Mouse (Mus musculus) hindbrain, postnatal 0 days (tissue): Measurements from ENCODE around the gene Adcy5. TPM values are rescaled to one million over a fixed set of nuclear protein-coding genes. Genes with fewer than 3 reads are reported as not detected.

Experiments used
- ATAC-seq: fragments of 200-750 bp; cut with Nextera tagmentation; 2 replicates; pipeline ENCODE4 v1.8.0; 2017; ENCODE audit warnings: mild to moderate bottlenecking, moderate TSS enrichment, moderate library complexity
- DNase-seq: peaks from one replicate; pipeline ENCODE4 v3.0.0-alpha.2; 2015; ENCODE audit warnings: low spot score
- H3K27ac ChIP-seq: fragments of 300-500 bp; sonication (generic); 2 replicates; pipeline ENCODE4 v1.5.1; 2014; ENCODE audit warnings: mild to moderate bottlenecking
- H3K27me3 ChIP-seq: fragments of 300-500 bp; sonication (generic); 2 replicates; pipeline ENCODE4 v1.6.1; 2014; ENCODE audit warnings: low read length, mixed read lengths; ENCODE audit not compliant: insufficient read depth
- H3K36me3 ChIP-seq: fragments of 300-500 bp; sonication (generic); 2 replicates; pipeline ENCODE4 v1.6.1; 2014; ENCODE audit warnings: low read length, mixed read lengths; ENCODE audit not compliant: insufficient read depth
- H3K4me1 ChIP-seq: fragments of 300-500 bp; sonication (generic); 2 replicates; pipeline ENCODE4 v1.6.1; 2014; ENCODE audit warnings: antibody characterized with exemption, low read length, mixed read lengths; ENCODE audit not compliant: insufficient read depth
- H3K4me2 ChIP-seq: fragments of 300-500 bp; sonication (generic); 2 replicates; pipeline ENCODE4 v1.6.1; 2014; ENCODE audit warnings: low read depth, mild to moderate bottlenecking, low read length, moderate library complexity, mixed read lengths
- H3K4me3 ChIP-seq: fragments of 300-500 bp; sonication (generic); 2 replicates; pipeline ENCODE4 v1.5.1; 2014; ENCODE audit warnings: low read length
- H3K9ac ChIP-seq: fragments of 300-500 bp; sonication (generic); replicated peaks from 2 replicates; pipeline ENCODE4 v1.6.1; 2014; ENCODE audit warnings: mild to moderate bottlenecking, low read length, moderate library complexity, mixed read lengths
- H3K9me3 ChIP-seq: fragments of 300-500 bp; sonication (generic); 2 replicates; pipeline ENCODE4 v1.6.1; 2016; ENCODE audit warnings: low read length, mixed read lengths
- CTCF ChIP-seq: IDR thresholded peaks from 2 replicates; pipeline ENCODE4 v1.5.1; 2016; ENCODE audit warnings: antibody characterized with exemption, control low read depth, low read depth
- WGBS: fragments of 180-500 bp; shearing (Covaris S2); extraction: QIAGEN DNeasy Blood & Tissue Kit; methylation state at CpG from one replicate; pipeline ENCODE4 v1.1.7; 2014; 5-methylcytosine and 5-hydroxymethylcytosine counted together
- polyA plus RNA-seq: library from polyadenylated mRNA; unstranded; fragments of >200 nt; fragmentation: Nextera tagmentation; extraction: Ambion mirVana; gene quantifications from 2 replicates; pipeline ENCODE4 v1.2.1, GENCODE M21; 2015
- total RNA-seq: library from RNA; depleted of rRNA; stranded (reverse); fragments of >200 nt; gene quantifications from 2 replicates; pipeline ENCODE4 v1.2.3, GENCODE M21; 2014

Gene Adcy5
- total and polyA plus RNA-seq, 2 experiments from 2014 or later: 6.3 to 85.5 TPM

- ATAC-seq (peak; percentile 81), DNase-seq (peak; percentile 66)
- H3K4me2 ChIP-seq: peak overlapping the region; percentile 11
- H3K36me3 ChIP-seq: no peaks in the 10 kb centered on the region
- H3K4me3 ChIP-seq: no peak overlapping the region
- peak overlapping the region; percentile 68 for H3K27ac ChIP-seq
- WGBS: 15% methylated on average over 11 of the region's 11 CpGs
- no peak overlapping the region for H3K9ac ChIP-seq
- TF ChIP-seq CTCF: no peak; the same call in 1 of the 2 replicates
- H3K4me1 ChIP-seq: peaks cover 10% of the 10 kb centered on the region; the same call in 1 of the 2 replicates
- no peaks in the 10 kb centered on the region for H3K9me3 ChIP-seq
- no peaks in the 10 kb centered on the region for H3K27me3 ChIP-seq
Measured at GRCm38 (mm10) chr16:35139873-35140619, 14.6 kb upstream of the Adcy5 start.

GRCm38 (mm10) chr16:35140620-35140975 lies 14.1 kb upstream of the Adcy5 start:
- H3K9ac ChIP-seq: no peak overlapping the region
- TF ChIP-seq CTCF: no peak
- 27% methylated on average over 9 of the region's 9 CpGs for WGBS
- H3K9me3 ChIP-seq: no peaks in the 10 kb centered on the region
- DNase-seq: peak; percentile 39
- peak; percentile 50; the same call in 1 of the 2 replicates for ATAC-seq
- H3K27ac ChIP-seq: peak overlapping the region; percentile 68
- no peak overlapping the region for H3K4me3 ChIP-seq
- H3K4me1 ChIP-seq: peaks cover 10% of the 10 kb centered on the region; the same call in 1 of the 2 replicates
- H3K36me3 ChIP-seq: no peaks in the 10 kb centered on the region
- peak overlapping the region; percentile 11 for H3K4me2 ChIP-seq
- no peaks in the 10 kb centered on the region for H3K27me3 ChIP-seq

GRCm38 (mm10) chr16:35141839-35142238 lies 12.8 kb upstream of the Adcy5 start:
- peak; percentile 19 for DNase-seq
- no peak overlapping the region for H3K4me3 ChIP-seq
- H3K27me3 ChIP-seq: no peaks in the 10 kb centered on the region
- H3K4me2 ChIP-seq: no peak overlapping the region
- H3K36me3 ChIP-seq: no peaks in the 10 kb centered on the region
- no peak overlapping the region for H3K9ac ChIP-seq
- H3K4me1 ChIP-seq: peaks cover 10% of the 10 kb centered on the region; the same call in 1 of the 2 replicates
- no peak for TF ChIP-seq CTCF
- 51% methylated on average over 8 of the region's 8 CpGs for WGBS
- no peak for ATAC-seq
- H3K27ac ChIP-seq: no peak overlapping the region
- H3K9me3 ChIP-seq: no peaks in the 10 kb centered on the region

- H3K36me3 ChIP-seq: no peaks in the 10 kb centered on the region
Measured at GRCm38 (mm10) chr16:35146153-35146552, 8.5 kb upstream of the Adcy5 start.

GRCm38 (mm10) chr16:35153146-35153755 lies 1.4 kb upstream of the Adcy5 start:
- no peak for DNase-seq
- H3K9ac ChIP-seq: no peak overlapping the region
- WGBS: 8% methylated on average over 12 of the region's 12 CpGs

More at GRCm38 (mm10) chr16:35146153-35146552, 8.5 kb upstream of the Adcy5 start:
- no peak overlapping the region for H3K4me3 ChIP-seq
- ATAC-seq (no peak), DNase-seq (no peak)
- no peaks in the 10 kb centered on the region for H3K27me3 ChIP-seq
- no peak overlapping the region for H3K9ac ChIP-seq
- WGBS: 20% methylated on average over 4 of the region's 4 CpGs
- no peaks in the 10 kb centered on the region for H3K9me3 ChIP-seq
- no peak overlapping the region for H3K4me2 ChIP-seq
- no peaks in the 10 kb centered on the region for H3K4me1 ChIP-seq
- no peak overlapping the region for H3K27ac ChIP-seq
- no peak for TF ChIP-seq CTCF

GRCm38 (mm10) chr16:35154245-35154640 lies 434 bp upstream of the Adcy5 start:
- Histone ChIP-seq H3K4me2 (peak overlapping the region; percentile 91), H3K36me3 (no peaks in the 10 kb centered on the region), H3K27me3 (no peaks in the 10 kb centered on the region), H3K4me3 (peak overlapping the region; percentile 84), H3K9me3 (no peaks in the 10 kb centered on the region), H3K4me1 (peaks cover 18% of the 10 kb centered on the region), H3K27ac (peak overlapping the region; percentile 88), H3K9ac (peak overlapping the region; percentile 83)
- TF ChIP-seq CTCF: no peak
- ATAC-seq: peak; percentile 81
- WGBS: under 1% methylated on average over 28 of the region's 29 CpGs
- DNase-seq: peak; percentile 85

More at GRCm38 (mm10) chr16:35153146-35153755, 1.4 kb upstream of the Adcy5 start:
- no peak for ATAC-seq
- Histone ChIP-seq H3K9me3 (no peaks in the 10 kb centered on the region), H3K4me2 (peak overlapping the region; percentile 91; the same call in 1 of the 2 replicates), H3K27me3 (no peaks in the 10 kb centered on the region), H3K4me1 (peaks cover 15% of the 10 kb centered on the region), H3K27ac (no peak overlapping the region), H3K4me3 (no peak overlapping the region), H3K36me3 (no peaks in the 10 kb centered on the region)
- TF ChIP-seq CTCF: no peak
